Mouse (Mus musculus): Measurements from ENCODE around the gene Dolk.
A peak's percentile ranks its signal among the peaks of the same experiment; 100 is the strongest.

Dolk gene

DNA sequence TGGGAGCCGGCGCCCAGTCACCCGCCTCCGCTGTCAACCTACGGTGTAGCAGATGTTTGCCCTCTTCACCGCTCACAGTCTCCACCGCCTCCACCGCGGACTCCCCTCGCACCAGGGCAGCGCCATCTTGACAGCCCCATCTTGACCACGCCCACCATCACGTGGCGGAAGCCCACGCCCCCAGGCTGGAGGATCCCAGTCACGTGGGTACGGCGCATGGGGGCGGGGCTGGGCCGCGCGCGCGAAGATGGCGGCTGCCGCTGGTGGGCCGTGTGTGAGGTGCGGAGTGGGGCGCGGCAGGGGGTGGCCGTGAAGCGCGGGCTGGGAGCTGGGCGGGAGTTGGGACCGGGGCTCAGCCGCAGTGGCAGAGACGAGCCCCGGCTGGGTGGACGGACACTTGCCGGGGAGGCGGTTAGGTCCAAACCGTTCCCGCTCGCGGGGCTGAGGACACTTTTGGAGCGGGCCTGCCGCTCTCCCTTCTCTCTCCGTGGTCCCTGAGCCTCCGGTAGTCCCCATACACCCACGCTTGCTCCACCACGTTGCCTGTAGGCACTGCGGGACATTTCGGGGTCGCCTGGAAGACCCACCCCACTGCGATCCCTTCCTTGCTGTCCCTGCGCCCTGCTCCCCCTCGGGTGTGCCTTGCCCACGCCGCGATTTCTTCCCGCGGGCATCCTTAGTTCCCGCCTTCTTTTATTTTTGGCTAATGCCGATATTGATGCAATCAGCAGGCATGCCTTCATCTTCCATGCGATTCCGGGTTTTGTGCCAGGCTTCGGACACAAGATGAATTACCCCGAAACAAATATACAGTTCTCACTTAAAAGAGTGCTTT lies at the start of gene Dolk, which contains the start of gene Nup188:
Dolk (minus strand) TSS at position 143 of the 835 bp plus-strand sequence.
Nup188 (plus strand) TSS at position 206 of the 835 bp plus-strand sequence.
- peak; percentile 100 for DNase-seq

DNA sequence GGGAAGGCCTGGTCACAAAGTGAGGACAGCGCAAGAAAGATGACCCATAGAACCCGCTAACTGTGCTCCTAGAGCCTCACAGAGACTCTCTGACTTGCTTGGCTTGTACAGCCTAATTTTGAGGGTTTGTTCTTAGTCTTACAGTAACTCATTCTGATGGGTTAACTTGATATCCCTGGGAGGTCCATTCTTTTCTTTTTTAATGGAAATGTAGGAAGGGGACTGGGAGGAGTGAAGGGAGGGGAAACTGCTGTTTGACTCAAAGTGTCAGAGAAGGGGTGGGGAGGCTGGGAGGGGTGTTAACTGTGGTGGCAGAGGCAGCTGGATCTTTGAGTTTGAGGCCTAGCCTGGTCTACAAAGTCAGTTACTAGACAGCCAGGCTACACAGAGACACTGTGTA lies 49.2 kb upstream of the Dolk start:
- no peak for DNase-seq

DNA sequence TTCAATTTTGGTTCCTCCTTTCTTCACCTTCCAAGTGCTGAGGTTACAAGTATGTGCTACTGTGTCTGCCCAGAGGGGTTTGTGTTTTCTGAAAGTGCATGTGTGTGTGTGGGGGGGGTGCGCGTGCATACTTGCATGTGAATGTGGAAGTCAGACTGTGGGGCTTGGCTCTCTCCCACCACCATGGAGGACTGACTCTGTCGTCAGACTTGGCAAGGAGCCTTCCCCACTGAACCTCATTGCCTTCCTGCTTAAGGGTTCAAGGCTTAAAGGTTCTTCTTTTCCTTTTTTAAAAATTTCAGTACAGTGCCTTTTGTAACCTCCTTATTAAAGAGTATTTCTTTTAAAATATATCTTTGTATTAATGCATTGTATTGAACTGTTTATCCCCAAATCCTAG lies 42.7 kb upstream of the Dolk start:
- DNase-seq = no peak

DNA sequence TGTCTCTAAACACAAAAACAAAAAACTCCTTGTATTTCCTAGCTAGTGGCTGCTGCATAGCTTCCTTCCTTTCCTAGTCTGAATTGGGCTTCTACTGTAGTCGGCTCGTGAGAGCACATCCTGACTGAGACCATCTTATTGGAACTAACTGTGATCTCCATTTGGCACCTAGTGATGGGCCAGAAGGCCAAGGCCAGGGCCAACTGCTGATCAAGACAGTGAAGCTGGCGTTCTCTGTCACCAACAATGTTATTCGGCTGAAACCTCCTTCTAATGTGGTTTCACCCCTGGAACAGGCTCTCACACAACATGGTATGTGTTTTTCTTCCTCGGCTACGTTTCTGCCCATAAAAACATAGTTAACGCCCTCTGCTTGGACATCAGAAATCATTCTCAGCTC lies 41.1 kb upstream of the Dolk start:
- DNase-seq = no peak

DNA sequence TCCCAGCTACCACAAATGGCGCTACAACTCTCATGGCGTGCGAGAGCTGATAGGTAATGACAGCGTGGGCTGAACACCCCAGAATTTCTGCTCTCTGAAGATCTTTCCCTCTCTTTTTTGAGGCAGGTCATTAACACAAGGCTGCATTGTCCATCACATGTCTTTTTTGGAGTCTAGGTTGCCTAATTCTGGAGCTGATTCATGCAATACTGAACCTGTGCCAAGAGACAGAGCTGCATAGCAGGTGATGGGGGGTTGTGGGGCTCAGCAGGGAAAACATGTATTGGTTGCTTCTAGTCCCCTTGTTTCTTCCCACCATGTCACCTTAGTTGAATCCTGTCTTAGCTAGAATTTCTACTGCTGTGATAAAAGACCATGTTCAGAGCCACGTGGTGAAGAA lies 39.2 kb upstream of the Dolk start:
- DNase-seq = no peak

DNA sequence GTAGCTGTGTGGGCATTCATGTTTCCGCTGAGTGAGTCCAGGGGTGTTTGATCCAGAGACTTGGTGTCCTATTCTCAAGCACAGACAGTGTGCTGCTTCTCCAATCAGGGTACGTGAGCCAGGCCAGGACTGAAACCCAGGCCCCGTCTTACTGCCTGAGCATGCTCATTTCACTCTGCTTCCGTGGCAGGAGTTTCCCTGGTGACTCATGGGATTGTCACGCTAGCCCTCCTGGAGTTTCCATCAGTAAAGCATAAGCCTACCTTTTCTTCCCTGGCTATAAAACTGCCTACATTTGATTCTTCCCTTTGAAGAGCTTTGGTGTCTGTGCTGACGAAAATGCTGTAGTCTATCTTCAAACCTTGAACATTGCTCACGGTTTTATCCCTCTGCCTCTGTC lies 37.0 kb upstream of the Dolk start:
- DNase-seq = no peak

DNA sequence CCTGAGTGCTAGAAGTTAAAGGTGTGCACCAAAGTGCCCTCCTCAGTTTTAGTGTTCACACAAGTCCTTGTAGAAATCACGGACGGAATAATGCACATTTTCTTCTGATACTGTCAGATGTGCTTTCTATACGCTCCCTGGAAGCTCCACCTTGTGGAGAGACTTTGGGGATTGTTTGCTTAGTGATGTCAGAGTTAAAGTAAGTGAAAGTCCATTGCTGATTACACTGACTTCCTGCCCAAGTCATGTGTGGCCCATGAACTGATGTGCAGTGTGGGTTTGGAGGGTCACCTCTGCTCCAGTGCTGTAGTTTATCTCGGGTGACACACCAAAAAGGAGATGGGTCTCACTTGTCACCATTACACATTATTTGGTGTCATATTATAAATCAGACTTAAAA lies 33.1 kb upstream of the Dolk start:
- DNase-seq = no peak

DNA sequence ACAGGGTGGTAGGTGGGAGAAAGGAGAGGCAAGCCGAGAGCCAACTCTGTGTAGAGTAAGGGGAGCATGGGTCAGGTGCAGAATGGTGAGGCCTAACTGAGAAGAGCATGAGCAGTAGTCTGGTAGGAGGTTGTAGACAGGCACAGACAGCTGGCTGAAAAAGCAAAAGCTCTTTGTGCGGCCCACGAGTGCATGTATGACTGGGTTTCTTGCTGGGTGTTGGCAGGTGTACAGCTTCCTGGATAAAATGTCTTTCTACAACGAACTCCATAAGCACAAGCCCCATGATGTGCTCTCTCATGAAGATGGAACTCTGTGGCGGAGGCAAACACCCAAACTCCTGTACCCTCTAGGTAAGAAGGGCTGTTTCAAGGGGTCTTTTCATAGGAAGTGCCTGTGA lies 30.8 kb upstream of the Dolk start:
- DNase-seq = no peak

DNA sequence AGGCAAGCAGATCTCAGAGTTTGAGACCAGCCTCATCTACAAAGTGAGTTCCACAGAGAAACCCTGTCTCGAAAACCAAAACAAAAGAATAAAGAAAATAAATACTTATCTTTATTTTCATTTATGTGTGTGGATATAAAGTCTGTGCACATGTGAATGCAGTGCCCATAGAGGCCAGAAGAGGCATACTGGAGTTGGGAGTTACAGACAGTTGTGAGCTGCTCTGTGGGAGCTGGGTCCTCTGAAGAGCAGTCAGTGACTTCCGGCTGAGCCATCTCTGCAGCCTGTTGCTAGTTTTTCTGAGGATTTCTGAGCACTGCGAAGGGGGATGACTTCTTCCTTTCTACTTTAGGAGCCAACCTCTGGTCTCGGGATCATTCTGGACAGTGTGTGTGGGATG lies 30.0 kb upstream of the Dolk start:
- peak; percentile 16 for DNase-seq

DNA sequence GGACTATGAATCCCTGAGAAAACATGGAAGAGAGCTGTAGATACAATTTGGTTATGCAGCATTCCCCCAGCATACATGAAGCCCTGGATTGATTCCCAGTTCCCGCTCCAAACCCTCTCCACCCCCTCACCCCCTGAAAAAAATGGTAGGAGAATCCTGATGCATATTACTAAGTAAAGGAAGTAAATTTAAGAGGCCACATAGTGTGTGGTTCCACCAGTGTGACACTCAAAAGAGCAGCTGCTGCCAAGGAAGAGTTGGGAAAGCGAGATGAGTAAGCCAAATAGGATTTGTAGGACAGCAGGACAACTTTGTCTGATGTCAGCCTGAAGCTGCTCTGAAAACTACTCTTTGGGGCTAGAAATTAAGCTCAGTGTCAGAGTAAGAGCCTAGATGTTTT lies 25.3 kb upstream of the Dolk start:
- DNase-seq = no peak

DNA sequence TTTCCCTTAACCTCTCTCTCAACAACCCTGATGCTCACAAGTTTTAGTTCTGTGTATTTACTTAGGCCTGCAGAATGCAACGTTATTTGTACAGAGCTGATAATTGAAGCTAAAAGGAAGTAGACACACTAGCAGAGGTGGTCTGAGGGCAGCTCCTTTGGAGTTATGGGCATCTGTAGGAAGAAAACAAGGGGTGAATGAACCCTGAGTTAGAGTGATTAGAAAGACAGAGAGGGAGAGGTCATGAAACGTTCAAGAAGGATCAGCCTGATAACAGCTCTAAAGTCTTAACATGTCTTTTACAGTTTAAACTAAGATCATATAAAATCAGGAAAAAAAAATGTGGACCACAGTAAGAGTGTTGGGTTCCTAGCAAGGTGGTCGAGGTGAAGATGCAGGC lies 23.2 kb upstream of the Dolk start:
- DNase-seq = no peak

DNA sequence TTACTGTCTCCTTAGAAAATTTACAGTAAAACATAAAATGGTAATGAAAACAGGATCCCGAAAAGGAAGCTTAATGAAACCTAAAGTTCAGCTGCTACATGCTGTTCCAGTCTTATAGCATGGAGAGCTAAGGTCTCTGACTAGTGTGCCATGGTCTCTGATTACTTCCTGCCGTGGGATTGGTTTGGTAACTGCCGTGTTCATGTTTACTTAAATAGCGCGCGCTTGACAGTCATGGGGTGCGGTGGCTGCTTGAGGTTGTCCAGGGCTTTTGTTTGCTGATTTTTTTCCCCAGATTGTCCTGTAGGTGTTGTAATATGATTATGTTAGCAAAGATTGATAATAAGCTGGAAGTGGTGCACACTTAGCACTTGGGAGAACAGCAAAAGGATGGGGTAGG lies 20.0 kb upstream of the Dolk start:
- DNase-seq = no peak

DNA sequence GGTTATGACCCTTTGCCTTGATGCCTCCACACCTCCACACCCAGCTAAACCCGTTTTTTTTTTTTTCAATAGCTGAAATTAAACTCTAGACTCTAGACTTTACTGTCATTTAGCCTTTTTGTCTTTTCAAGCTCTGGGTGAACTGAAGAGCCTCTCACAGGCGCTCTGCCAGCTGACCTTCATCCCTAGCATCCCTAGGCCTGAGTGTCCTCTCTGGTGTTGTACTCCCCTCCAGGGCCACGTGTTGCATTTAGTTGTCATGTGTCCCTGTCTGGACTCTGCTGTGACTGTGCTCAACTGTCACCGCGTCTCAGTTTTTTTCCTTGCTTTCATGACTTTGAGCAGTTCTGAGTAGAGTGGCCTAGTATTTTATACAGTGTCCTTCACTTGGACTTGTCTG lies 13.8 kb upstream of the Dolk start:
- DNase-seq = no peak

DNA sequence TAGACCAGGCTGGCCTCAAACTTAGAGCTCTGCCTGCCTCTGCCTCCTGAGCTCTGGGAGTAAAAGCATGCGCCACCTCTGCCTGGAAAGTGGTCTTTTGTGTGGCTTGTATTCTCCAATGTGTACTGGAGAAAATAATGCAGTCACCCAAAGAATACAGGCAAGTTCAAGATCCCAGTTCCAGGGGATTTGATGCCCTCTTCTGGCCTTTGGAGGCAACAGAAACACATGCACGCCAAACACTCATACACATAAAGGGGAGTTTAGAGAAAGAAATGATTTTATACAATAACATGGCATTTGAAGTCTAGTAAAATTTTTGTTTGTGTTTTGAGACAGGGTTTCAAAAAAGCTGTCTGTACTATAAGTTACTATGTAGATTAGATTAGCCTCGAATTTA lies 13.4 kb upstream of the Dolk start:
- no peak for DNase-seq

DNA sequence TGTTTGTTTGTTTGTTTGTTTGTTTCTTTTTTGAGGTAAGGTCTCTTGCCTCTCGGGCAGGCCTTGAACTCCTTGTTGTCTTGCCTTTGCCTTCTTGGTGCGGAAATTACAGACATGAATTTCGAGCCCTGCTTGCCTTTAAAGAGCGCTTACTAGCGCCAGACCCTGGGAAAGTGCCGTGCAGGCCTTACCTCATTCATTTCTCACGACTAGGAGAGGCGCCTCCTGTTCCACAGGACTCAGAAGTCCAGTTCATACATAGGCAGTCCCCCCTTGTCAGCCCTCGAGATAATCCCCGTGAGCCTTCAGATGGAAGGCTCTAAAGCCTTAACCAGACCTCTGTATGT lies 866 bp upstream of the Dolk start:
- peak; percentile 43 for DNase-seq

DNA sequence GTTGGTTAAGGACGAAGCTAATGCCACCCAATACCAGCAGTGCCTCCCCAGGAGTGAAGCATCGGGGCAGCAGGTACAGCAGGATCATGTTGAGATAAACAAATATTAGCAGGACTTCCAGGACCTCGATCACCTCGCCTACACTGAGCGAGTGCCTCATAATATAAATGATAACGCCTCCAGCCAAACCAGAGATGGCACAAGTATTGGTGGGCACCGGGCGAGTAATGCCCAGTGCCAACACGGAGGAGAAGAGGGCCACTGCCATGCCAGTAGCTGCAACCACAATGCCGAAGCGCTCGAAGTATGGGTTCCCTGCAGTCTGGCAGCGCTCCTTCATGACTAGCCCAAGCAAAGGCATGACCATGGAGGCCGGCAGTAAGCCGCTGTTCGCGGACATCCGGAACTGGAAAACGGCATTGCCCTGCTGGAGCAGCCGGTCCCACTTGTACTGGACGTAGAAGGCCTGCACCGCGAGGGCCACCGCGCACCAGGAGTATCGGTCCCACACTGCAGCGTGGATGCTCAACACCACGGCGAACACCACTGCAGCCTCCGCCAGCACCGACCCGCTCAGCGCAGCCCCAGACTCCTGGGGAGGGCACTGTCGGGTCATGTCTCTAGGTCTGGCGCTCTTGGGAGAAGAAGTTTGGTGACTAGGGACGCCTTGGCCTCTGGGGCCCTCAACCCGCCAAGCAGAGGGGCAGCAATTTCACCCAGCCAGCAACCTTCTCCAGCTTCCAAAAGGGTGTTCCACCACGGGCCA lies 535 bp downstream of the Dolk start:
- DNase-seq = no peak

DNA sequence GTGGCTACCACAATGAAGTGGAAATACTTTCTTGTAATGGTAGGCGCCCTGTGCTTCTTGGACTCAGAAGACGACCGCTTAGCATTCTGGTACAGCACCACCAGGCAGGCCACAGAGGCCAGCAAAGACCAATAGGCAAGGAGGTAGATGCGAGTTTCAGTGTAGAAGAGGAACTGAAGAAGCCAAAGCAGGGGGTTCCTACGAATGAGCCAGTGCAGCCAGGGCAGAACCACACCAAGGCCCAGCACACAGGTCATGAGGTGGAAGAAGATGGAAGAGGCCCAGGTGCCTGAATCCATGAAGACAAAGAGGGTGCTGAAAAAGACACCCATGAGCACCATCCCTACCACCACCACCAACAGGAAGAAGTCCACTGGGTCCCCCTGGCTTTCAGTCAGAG lies 1.1 kb downstream of the Dolk start:
- no peak for DNase-seq

DNA sequence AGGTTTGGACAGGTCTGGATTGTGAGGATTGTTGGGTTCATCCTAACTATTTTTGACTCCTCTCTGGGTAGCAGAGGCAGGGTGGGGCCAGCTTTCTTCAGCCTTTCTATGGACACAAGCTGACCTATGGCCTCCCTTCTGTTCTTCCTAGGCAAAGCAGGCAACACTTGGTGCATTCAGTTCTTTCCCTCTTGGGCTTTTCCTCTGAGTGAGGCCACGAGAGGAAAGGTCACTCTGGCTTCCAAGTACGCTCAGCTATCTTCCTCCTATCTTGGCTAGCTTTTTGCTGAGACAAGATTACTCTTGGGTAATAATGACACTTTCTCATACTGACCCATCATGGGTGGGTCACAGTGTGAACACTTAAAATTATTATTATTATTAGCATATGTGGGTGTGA lies 2.9 kb downstream of the Dolk start:
- DNase-seq = no peak

DNA sequence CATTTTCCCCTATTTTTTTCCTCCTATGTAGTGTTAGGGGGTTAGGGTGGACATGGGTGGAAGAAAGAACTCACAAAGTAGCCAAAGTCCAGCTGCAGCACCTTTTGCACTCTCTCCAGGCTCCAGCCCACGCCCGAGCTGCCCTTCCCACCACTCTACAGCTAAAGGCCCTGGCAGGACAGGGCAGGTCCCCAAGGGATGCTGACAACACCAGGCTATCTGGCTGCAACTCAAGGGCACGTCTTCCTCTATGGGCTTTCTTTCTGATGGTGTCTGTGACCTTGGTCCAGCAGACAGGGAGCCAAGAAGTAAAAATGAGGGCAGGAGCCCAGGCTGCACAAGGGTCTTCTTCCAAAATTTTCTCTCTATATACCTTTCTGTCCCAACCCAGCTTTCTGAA lies 4.5 kb downstream of the Dolk start:
- DNase-seq = no peak

DNA sequence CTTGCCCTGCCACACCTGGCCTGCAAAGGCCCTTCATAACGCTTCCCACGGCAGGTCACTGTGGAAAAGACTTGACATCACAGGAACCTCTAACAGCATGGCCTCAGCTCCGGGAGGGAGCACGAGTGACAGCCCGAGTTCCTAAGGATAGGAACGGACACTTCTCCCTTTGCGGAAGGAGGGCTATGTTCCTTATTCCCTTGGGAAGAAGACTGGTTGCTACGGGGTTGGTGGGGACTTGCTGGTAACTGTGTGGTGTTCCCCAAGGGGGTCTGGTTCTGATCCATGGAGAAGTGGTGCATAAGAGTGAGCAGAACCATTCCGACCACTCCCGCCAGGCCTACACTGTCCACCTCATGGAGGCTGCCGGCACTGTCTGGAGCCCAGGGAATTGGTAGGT lies 5.4 kb downstream of the Dolk start, which contains the start of gene Gm28038:
Gm28038 (plus strand) TSS at position 301 of the 400 bp plus-strand sequence.
- no peak for DNase-seq

DNA sequence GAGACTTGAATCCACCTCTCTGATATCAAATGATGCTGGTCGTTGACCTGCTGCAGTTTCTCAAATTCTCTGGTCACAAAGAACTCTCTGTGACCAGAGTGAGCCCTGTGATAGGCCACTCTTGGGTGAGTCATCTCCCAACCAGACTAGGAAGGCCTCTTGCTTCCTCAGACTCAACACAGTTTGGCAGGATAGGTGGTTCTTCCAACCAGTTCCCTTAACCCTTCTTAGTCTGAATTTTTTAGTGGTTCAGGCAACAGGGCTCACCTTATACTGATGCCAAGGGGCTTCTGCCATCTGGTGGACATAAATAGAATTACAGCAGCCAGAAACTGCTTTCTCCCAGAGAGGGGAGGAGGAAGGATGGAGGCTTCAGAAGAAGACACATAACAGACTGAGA lies 16.0 kb downstream of the Dolk start:
- peak; percentile 51 for DNase-seq

DNA sequence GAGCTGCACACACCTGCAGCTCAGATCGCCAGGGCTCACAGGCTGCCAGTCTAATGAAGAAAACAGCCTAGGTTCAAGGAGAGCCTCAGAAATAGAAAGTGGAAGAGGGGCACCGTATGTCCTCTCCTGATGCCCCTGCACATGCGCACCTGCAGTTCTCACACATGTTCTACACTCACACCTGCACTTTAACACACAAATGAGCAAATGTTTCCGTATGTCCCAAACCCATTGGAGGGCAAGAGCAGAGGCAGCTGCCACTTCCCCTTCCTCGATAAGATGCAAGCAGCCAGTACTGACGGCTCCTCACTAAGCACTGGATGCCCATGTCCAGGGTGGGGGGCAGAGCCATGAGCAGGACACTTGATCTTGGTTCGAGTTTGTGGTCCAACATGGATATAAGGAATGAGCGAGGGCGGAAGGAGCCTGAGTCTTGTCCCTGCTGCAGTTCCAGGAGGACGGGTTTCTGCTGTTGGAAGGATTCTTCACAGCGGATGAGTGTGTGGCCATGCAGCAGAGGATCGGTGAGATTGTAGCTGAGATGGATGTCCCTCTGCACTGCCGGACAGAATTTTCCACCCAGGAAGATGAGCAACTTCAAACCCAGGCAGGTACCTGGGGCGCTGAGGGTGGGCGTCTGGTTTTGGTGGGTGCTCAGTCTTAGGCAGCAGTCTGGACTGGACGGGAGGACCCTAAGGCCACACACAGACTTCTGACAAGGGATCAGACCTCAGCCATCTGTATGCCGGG lies 16.7 kb downstream of the Dolk start:
- DNase-seq = no peak

DNA sequence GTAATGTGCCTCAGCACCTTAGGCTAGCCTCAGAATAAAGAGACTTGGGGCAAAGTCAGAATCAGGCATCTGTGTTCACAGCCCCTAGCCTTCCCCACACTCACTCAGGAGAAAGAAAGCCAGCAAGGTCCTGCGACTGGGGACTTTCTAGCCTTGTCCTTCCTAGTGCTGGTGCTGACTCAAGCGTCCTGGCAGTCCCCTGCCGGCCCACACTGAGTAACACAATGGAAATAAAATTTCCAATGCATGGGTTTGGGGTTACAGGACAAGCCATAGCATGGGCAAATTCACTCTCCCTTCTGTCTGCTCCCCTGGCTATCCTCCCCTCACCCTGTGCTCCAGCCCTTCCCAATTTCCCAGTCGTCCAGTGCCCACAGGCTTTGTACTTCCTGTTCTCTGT lies 17.8 kb downstream of the Dolk start:
- DNase-seq = no peak

DNA sequence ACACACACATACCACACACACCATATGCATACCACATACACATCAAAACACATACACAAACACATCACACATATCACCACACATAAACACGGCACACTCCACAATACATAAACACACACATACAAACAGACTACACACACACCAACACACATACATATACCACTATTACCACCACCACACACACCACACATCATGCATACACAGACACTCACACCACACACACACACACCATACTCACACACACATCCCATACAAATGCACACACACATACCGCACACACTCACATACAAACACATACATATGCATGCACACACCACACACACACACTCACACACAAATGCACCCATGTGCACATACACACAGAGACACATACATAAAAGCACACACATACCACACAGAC lies 18.7 kb downstream of the Dolk start:
- DNase-seq = no peak
